Mouse (Mus musculus): ENCODE measurements around the gene Tmem107. TPM values are rescaled to one million over a fixed set of nuclear protein-coding genes. Genes with fewer than 3 reads are reported as not detected.

Gene Tmem107
- polyA plus RNA-seq, 1 experiment from 2014 or later, result 60.8 TPM

- H3K4me2 ChIP-seq (ENCODE audit: low read length), result no peak overlapping the region
- no peak for TF ChIP-seq CTCF (IDR thresholded peaks at IDR 0.05; ENCODE audit: low read depth)
- WGBS, result 62% methylated on average over 8 of the region's 9 CpGs
- no peak overlapping the region for H3K4me3 ChIP-seq (replicated peaks; ENCODE audit: low read depth, low read length)
- no peak overlapping the region for H3K9ac ChIP-seq (ENCODE audit: low read depth, low read length)
- no peaks in the 10 kb centered on the region for H3K9me3 ChIP-seq (replicated peaks; ENCODE audit: low read length)
- no peak for ATAC-seq (replicated peaks; ENCODE audit: low FRiP score, low read depth)
- no peaks in the 10 kb centered on the region for H3K36me3 ChIP-seq (ENCODE audit: insufficient read depth, low read length)
- peaks cover 6% of the 10 kb centered on the region; the same call in 1 of the 2 replicates for H3K4me1 ChIP-seq (replicated peaks; ENCODE audit: insufficient read depth, low read length)
- H3K27me3 ChIP-seq (ENCODE audit: insufficient read depth, low read length), result no peaks in the 10 kb centered on the region
- H3K27ac ChIP-seq, result no peak overlapping the region
- no peak for DNase-seq (ENCODE audit: low spot score)
Observed at GRCm38 (mm10) chr11:69075764-69076479, 5.3 kb downstream of the Tmem107 start.

- ATAC-seq (replicated peaks; ENCODE audit: low FRiP score, low read depth) (no peak), DNase-seq (ENCODE audit: low spot score) (no peak)
- no peaks in the 10 kb centered on the region for H3K4me1 ChIP-seq (replicated peaks; ENCODE audit: insufficient read depth, low read length)
- H3K4me3 ChIP-seq (replicated peaks; ENCODE audit: low read depth, low read length), result no peak overlapping the region
- H3K9me3 ChIP-seq (replicated peaks; ENCODE audit: low read length), result no peaks in the 10 kb centered on the region
- no peak overlapping the region for H3K9ac ChIP-seq (ENCODE audit: low read depth, low read length)
- no peaks in the 10 kb centered on the region for H3K27me3 ChIP-seq (ENCODE audit: insufficient read depth, low read length)
- no peak overlapping the region for H3K4me2 ChIP-seq (ENCODE audit: low read length)
- H3K27ac ChIP-seq, result no peak overlapping the region
- TF ChIP-seq CTCF (IDR thresholded peaks at IDR 0.05; ENCODE audit: low read depth), result no peak
- no peaks in the 10 kb centered on the region for H3K36me3 ChIP-seq (ENCODE audit: insufficient read depth, low read length)
- 69% methylated on average over 5 of the region's 5 CpGs for WGBS
Observed at GRCm38 (mm10) chr11:69076572-69076971, 6.0 kb downstream of the Tmem107 start.

GRCm38 (mm10) chr11:69077316-69077715 lies 6.7 kb downstream of the Tmem107 start:
- Histone ChIP-seq H3K4me3 (replicated peaks; ENCODE audit: low read depth, low read length) (no peak overlapping the region), H3K27me3 (ENCODE audit: insufficient read depth, low read length) (no peaks in the 10 kb centered on the region), H3K9me3 (replicated peaks; ENCODE audit: low read length) (no peaks in the 10 kb centered on the region), H3K9ac (ENCODE audit: low read depth, low read length) (no peak overlapping the region), H3K36me3 (ENCODE audit: insufficient read depth, low read length) (no peaks in the 10 kb centered on the region), H3K27ac (no peak overlapping the region), H3K4me2 (ENCODE audit: low read length) (no peak overlapping the region), H3K4me1 (replicated peaks; ENCODE audit: insufficient read depth, low read length) (no peaks in the 10 kb centered on the region)
- WGBS, result 73% methylated on average over 9 of the region's 9 CpGs
- ATAC-seq (replicated peaks; ENCODE audit: low FRiP score, low read depth) (no peak), DNase-seq (ENCODE audit: low spot score) (no peak)
- TF ChIP-seq CTCF (IDR thresholded peaks at IDR 0.05; ENCODE audit: low read depth), result no peak

- Histone ChIP-seq H3K36me3 (ENCODE audit: insufficient read depth, low read length) (no peaks in the 10 kb centered on the region), H3K4me3 (replicated peaks; ENCODE audit: low read depth, low read length) (no peak overlapping the region), H3K9ac (ENCODE audit: low read depth, low read length) (no peak overlapping the region), H3K9me3 (replicated peaks; ENCODE audit: low read length) (no peaks in the 10 kb centered on the region), H3K4me2 (ENCODE audit: low read length) (no peak overlapping the region), H3K4me1 (replicated peaks; ENCODE audit: insufficient read depth, low read length) (no peaks in the 10 kb centered on the region), H3K27ac (no peak overlapping the region), H3K27me3 (ENCODE audit: insufficient read depth, low read length) (no peaks in the 10 kb centered on the region)
- DNase-seq (ENCODE audit: low spot score), result no peak
- TF ChIP-seq CTCF (IDR thresholded peaks at IDR 0.05; ENCODE audit: low read depth), result no peak
- no peak for ATAC-seq (replicated peaks; ENCODE audit: low FRiP score, low read depth)
- WGBS, result 53% methylated on average over 6 of the region's 6 CpGs
Observed at GRCm38 (mm10) chr11:69078041-69078440, 7.4 kb downstream of the Tmem107 start.

- H3K9me3 ChIP-seq (replicated peaks; ENCODE audit: low read length), result no peaks in the 10 kb centered on the region
- H3K36me3 ChIP-seq (ENCODE audit: insufficient read depth, low read length), result no peaks in the 10 kb centered on the region
- no peak overlapping the region for H3K4me2 ChIP-seq (ENCODE audit: low read length)
- no peak overlapping the region for H3K4me3 ChIP-seq (replicated peaks; ENCODE audit: low read depth, low read length)
- H3K4me1 ChIP-seq (replicated peaks; ENCODE audit: insufficient read depth, low read length), result no peaks in the 10 kb centered on the region
- H3K27ac ChIP-seq, result peak overlapping the region; percentile 55; the same call in 1 of the 2 replicates
- no peak for TF ChIP-seq CTCF (IDR thresholded peaks at IDR 0.05; ENCODE audit: low read depth)
- DNase-seq (ENCODE audit: low spot score) (peak; percentile 54), ATAC-seq (replicated peaks; ENCODE audit: low FRiP score, low read depth) (0 out of 2 replicates have a peak, but pooled peaks have one; percentile 31)
- 32% methylated on average over 5 of the region's 5 CpGs for WGBS
- H3K27me3 ChIP-seq (ENCODE audit: insufficient read depth, low read length), result no peaks in the 10 kb centered on the region
- no peak overlapping the region for H3K9ac ChIP-seq (ENCODE audit: low read depth, low read length)
Observed at GRCm38 (mm10) chr11:69078805-69079438, 8.3 kb downstream of the Tmem107 start.

- WGBS, result 68% methylated on average over 15 of the region's 15 CpGs
- Histone ChIP-seq H3K4me1 (replicated peaks; ENCODE audit: insufficient read depth, low read length) (no peaks in the 10 kb centered on the region), H3K27ac (no peak overlapping the region), H3K36me3 (ENCODE audit: insufficient read depth, low read length) (no peaks in the 10 kb centered on the region), H3K27me3 (ENCODE audit: insufficient read depth, low read length) (no peaks in the 10 kb centered on the region), H3K9ac (ENCODE audit: low read depth, low read length) (no peak overlapping the region), H3K4me2 (ENCODE audit: low read length) (no peak overlapping the region), H3K9me3 (replicated peaks; ENCODE audit: low read length) (no peaks in the 10 kb centered on the region), H3K4me3 (replicated peaks; ENCODE audit: low read depth, low read length) (no peak overlapping the region)
- DNase-seq (ENCODE audit: low spot score) (peak; percentile 13), ATAC-seq (replicated peaks; ENCODE audit: low FRiP score, low read depth) (peak; percentile 36; the same call in 1 of the 2 replicates)
- no peak for TF ChIP-seq CTCF (IDR thresholded peaks at IDR 0.05; ENCODE audit: low read depth)
Observed at GRCm38 (mm10) chr11:69080102-69080854, 9.7 kb downstream of the Tmem107 start.
